Mouse (Mus musculus) cortical plate, adult 2 months (tissue): Measurements from ENCODE around the gene Nt5c1a.

Experiments used
- CTCF ChIP-seq: fragments of 200-500 bp; IDR thresholded peaks from 2 replicates; pipeline ENCODE4 v1.5.1; 2011; ENCODE audit warnings: mild to moderate bottlenecking, control low read depth, low read length; ENCODE audit not compliant: insufficient read depth; ENCODE audit errors: extremely low read depth
- POLR2A ChIP-seq: fragments of 200-500 bp; IDR thresholded peaks from 2 replicates; pipeline ENCODE4 v1.6.1; 2011; ENCODE audit warnings: mild to moderate bottlenecking, low read length, control low read depth; ENCODE audit not compliant: insufficient read depth; ENCODE audit errors: extremely low read depth

DNA sequence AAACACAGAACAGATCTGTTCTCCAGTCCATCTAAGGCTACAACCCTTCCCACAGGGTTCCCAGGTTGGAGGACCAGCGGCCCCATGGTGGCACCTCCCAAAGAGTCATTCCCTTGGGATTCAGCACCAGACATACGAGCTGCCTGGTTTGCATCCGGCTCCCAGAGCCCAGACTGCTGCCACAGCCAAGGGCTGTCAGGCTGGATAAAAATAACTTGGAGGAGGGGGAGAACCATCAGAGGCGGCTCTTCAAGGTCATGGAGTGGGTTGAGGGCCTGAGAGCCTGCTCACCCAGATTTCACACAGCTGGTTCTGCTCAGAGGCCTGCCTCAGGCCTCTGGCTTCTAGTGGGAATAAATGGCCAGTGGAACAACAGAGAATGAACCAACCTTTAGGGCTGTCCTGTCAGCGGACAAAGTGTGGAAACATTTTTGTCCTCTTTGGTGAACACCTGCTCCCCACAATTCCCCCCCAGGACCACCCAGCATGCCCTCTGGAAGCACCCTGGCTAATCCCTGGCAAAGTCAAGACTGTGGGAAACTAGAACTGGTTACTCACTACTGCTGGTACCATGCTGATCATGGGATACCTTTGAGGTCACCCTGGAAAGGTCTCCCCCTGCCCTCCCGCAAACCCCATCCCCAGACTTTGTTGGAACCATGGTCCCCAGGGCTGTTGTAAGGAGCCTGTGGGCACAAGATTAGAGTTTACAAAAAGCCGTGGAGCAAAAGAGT is 46.0 kb downstream of the Nt5c1a start:
- TF ChIP-seq POLR2A (no peak), CTCF (no peak)
